Mouse (Mus musculus): ENCODE measurements around the gene Nmnat2.

DNA sequence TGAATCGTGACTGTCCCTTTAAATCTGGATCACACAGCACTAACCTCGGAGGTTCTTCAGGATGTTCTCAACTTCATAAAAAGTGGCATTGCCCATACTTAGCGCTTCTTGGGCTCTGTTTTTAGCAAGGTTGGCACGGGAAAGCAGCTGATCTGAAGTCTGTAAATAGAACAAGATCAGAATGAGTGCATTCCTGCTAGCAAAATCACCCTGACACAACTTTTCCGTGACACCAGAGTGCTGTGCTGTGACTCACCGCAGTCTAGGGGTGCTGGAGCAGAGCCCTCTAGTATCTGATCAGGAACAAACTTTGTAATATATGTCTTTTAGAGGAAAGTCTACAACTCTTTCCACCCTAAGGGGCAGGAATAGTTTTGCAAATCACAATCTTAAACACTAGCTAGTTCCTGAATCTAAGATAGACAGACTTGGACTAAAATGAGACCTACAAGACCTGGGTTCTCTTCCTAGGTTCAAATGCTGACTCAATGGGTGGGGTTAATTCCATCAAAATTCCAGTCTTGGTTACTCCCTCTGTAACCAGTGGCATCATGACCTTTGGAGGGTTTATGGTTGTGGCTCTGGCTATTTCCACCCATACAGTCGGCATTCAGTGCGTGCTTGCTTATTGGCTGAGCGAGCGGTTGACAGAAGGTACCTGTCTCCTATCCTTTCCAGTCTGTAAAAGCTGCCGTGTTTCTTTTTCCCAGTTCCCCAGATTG lies 175.4 kb downstream of the Nmnat2 start:
- TF ChIP-seq GATA1 (IDR thresholded peaks at IDR 0.05; ENCODE audit: borderline replicate concordance, low read length), result no peak
- TF ChIP-seq FLI1 (IDR thresholded peaks at IDR 0.05; ENCODE audit: low read length), result no peak

All from megakaryocyte, embryonic 14.5 days (primary cell).